Mouse (Mus musculus) megakaryocyte, embryonic 14.5 days (primary cell): ENCODE data around the gene Cd33. TPM values are rescaled to one million over a fixed set of nuclear protein-coding genes. Genes with fewer than 3 reads are reported as not detected.

Experiments
- H3K27me3 ChIP-seq: replicated peaks from 2 replicates; pipeline ENCODE3; 2012; ENCODE audit warnings: inconsistent platforms
- H3K36me3 ChIP-seq: replicated peaks from 2 replicates; pipeline ENCODE3; 2012; ENCODE audit warnings: low read length, inconsistent platforms, mixed read lengths
- H3K4me1 ChIP-seq: 2 replicates; pipeline ENCODE4 v1.6.1; 2012; ENCODE audit warnings: inconsistent platforms
- H3K4me3 ChIP-seq: replicated peaks from 2 replicates; pipeline ENCODE3; 2012; ENCODE audit warnings: moderate library complexity, mild to moderate bottlenecking, inconsistent platforms
- H3K9me3 ChIP-seq: 2 replicates; pipeline ENCODE4 v1.6.1; 2012; ENCODE audit warnings: inconsistent platforms
- FLI1 ChIP-seq: IDR thresholded peaks from 2 replicates; pipeline ENCODE4 v1.6.1; 2012; ENCODE audit warnings: low read length, inconsistent platforms, mixed read lengths
- GATA1 ChIP-seq: IDR thresholded peaks from 3 replicates; pipeline ENCODE4 v1.6.1; 2012; ENCODE audit warnings: mixed read lengths, low read length, inconsistent platforms, borderline replicate concordance
- polyA plus RNA-seq: library from polyadenylated mRNA; stranded (reverse); fragments of >175 nt; gene quantifications from 2 replicates; pipeline ENCODE4 v1.2.3, GENCODE M21; 2012; ENCODE audit warnings: low replicate concordance; ENCODE audit not compliant: insufficient read depth

Cd33 gene
- polyA plus RNA-seq, 1 experiment: 0.35 TPM

DNA sequence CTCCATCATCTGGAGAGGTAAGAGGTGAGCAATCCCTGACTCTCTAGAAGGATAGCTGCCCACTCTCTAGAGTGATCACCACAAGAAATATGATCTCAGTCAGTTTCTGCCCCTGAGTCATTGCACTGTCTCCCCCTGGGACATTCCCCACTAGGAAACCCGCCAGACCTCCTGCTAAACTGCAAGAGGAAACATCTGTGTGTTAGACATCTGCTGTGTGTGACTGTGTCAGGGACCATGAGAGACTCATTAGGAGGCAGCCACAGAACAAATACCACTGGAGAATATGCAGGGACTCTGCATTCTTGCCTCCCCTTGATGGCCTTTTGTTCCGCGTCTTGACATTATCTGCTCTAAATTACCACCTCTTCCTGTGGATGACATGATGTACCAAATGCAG is 10.3 kb upstream of the Cd33 start:
- Histone ChIP-seq H3K9me3 (no peaks in the 10 kb centered on the region), H3K27me3 (peaks cover 13% of the 10 kb centered on the region), H3K4me3 (peak overlapping the region; percentile 3), H3K36me3 (no peaks in the 10 kb centered on the region), H3K4me1 (peaks cover 33% of the 10 kb centered on the region)
- no peak for TF ChIP-seq GATA1

DNA sequence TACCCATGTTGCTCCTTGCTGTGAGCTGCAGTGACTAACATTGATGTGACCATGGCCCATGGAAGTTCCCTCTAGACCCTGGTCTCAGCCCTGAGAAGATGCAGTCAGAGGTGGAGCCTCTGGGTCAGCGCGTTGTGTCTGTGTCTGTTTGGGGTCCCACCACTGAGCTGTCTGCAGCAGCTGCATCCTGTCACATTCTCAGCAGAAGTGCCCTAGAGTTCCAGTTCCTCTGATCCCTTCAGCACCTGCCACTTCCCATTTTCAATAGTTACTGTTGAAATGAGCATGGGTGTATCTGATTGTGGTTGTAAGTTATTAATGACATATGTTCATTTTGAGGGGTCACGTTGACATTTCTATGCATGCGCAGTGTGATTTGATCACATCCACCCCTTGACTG is 8.9 kb upstream of the Cd33 start:
- Histone ChIP-seq H3K36me3 (no peaks in the 10 kb centered on the region), H3K4me1 (peaks cover 33% of the 10 kb centered on the region), H3K4me3 (peak overlapping the region; percentile 20), H3K27me3 (peaks cover 10% of the 10 kb centered on the region), H3K9me3 (no peaks in the 10 kb centered on the region)
- TF ChIP-seq GATA1 (no peak), FLI1 (no peak)

GRCm38 (mm10) chr7:43548206-43548605 is 4.0 kb upstream of the Cd33 start:
- TF ChIP-seq GATA1: no peak
- TF ChIP-seq FLI1: no peak
- H3K27me3 ChIP-seq: peaks cover 9% of the 10 kb centered on the region
- H3K36me3 ChIP-seq: no peaks in the 10 kb centered on the region
- no peaks in the 10 kb centered on the region for H3K9me3 ChIP-seq
- peaks cover 4% of the 10 kb centered on the region; the same call in 1 of the 2 replicates for H3K4me1 ChIP-seq
- H3K4me3 ChIP-seq: no peak overlapping the region

DNA sequence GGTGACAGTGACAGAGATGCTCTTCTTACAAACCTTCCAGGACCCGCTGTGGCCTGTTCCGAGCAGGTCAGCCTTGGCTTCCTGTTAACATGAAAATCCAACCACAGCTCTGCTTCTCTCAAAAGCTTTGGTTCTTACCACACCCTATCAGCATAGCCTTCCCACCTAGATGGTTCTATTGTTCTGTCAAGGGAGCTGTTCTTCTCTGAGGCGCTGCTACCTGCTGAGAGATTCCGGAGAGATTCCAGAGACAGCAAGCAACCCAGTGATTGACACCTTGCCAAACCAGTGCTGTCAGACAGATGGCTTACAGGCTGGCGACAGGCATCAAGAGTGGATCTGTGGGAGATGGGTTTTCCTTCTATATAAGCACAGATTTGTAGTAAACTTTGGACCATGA is 3.4 kb upstream of the Cd33 start:
- TF ChIP-seq GATA1 (no peak), FLI1 (no peak)
- Histone ChIP-seq H3K4me3 (no peak overlapping the region), H3K4me1 (no peaks in the 10 kb centered on the region), H3K36me3 (no peaks in the 10 kb centered on the region), H3K9me3 (no peaks in the 10 kb centered on the region), H3K27me3 (peaks cover 5% of the 10 kb centered on the region)

- no peaks in the 10 kb centered on the region for H3K36me3 ChIP-seq
- TF ChIP-seq FLI1: no peak
- H3K4me1 ChIP-seq: no peaks in the 10 kb centered on the region
- peak overlapping the region; percentile 20 for H3K4me3 ChIP-seq
- no peaks in the 10 kb centered on the region for H3K9me3 ChIP-seq
- peaks cover 5% of the 10 kb centered on the region for H3K27me3 ChIP-seq
Observed at GRCm38 (mm10) chr7:43545656-43546545, 1.7 kb upstream of the Cd33 start.

- Histone ChIP-seq H3K9me3 (peaks cover 11% of the 10 kb centered on the region), H3K4me3 (no peak overlapping the region), H3K36me3 (no peaks in the 10 kb centered on the region), H3K27me3 (no peaks in the 10 kb centered on the region), H3K4me1 (no peaks in the 10 kb centered on the region)
- TF ChIP-seq GATA1 (no peak), FLI1 (no peak)
Observed at GRCm38 (mm10) chr7:43538524-43538923, 5.7 kb downstream of the Cd33 start.

- H3K4me3 ChIP-seq: peak overlapping the region; percentile 53
- TF ChIP-seq GATA1 (no peak), FLI1 (no peak)
Observed at GRCm38 (mm10) chr7:43532936-43533505, 11.2 kb downstream of the Cd33 start.

GRCm38 (mm10) chr7:43530216-43530785 is 13.9 kb downstream of the Cd33 start:
- Histone ChIP-seq H3K9me3 (peaks cover 13% of the 10 kb centered on the region), H3K4me3 (no peak overlapping the region), H3K27me3 (peaks cover 2% of the 10 kb centered on the region), H3K36me3 (no peaks in the 10 kb centered on the region), H3K4me1 (peaks cover 5% of the 10 kb centered on the region; the same call in 1 of the 2 replicates)
- TF ChIP-seq FLI1: no peak
- no peak for TF ChIP-seq GATA1

More at GRCm38 (mm10) chr7:43532936-43533505, 11.2 kb downstream of the Cd33 start:
- peaks cover 5% of the 10 kb centered on the region; the same call in 1 of the 2 replicates for H3K4me1 ChIP-seq
- peaks cover 13% of the 10 kb centered on the region for H3K9me3 ChIP-seq
- peaks cover 2% of the 10 kb centered on the region for H3K27me3 ChIP-seq
- no peaks in the 10 kb centered on the region for H3K36me3 ChIP-seq

- no peaks in the 10 kb centered on the region; the same call in 1 of the 2 replicates for H3K4me1 ChIP-seq
- no peaks in the 10 kb centered on the region for H3K9me3 ChIP-seq
- no peak overlapping the region for H3K4me3 ChIP-seq
- peaks cover 5% of the 10 kb centered on the region for H3K27me3 ChIP-seq
- no peaks in the 10 kb centered on the region for H3K36me3 ChIP-seq
- no peak for TF ChIP-seq FLI1
Observed at GRCm38 (mm10) chr7:43525313-43525712, 18.9 kb downstream of the Cd33 start.

GRCm38 (mm10) chr7:43522776-43523175 is 21.5 kb downstream of the Cd33 start:
- Histone ChIP-seq H3K4me3 (no peak overlapping the region), H3K36me3 (no peaks in the 10 kb centered on the region), H3K4me1 (no peaks in the 10 kb centered on the region), H3K27me3 (peaks cover 3% of the 10 kb centered on the region), H3K9me3 (no peaks in the 10 kb centered on the region)
- TF ChIP-seq FLI1: no peak
- no peak for TF ChIP-seq GATA1

DNA sequence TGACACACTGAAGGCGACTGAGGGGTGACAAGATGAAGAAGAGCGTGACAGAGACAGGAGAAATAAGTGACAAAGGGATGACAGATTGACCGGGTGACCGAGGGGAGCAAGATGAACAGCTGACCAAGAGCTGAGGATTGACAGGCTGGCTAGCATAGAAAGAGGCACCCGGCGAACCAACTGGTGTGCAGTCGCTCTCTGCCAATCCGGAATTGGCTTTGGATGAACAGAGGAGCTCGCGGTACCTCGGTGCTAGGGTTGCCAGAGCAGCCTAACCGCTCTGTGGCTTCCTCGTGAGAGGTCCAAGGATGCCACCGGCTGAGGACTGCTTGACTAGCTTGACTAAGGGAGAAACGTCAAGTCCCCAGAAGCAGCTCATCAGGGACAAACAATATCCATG is 25.9 kb downstream of the Cd33 start:
- no peaks in the 10 kb centered on the region for H3K4me1 ChIP-seq

More for the DNA sequence above, 25.9 kb downstream of the Cd33 start:
- TF ChIP-seq GATA1 (no peak), FLI1 (no peak)
- H3K36me3 ChIP-seq: no peaks in the 10 kb centered on the region
- peaks cover 3% of the 10 kb centered on the region for H3K27me3 ChIP-seq
- H3K9me3 ChIP-seq: no peaks in the 10 kb centered on the region
- H3K4me3 ChIP-seq: no peak overlapping the region
